Mouse (Mus musculus) bone marrow macrophage, adult 2 months (primary cell): ENCODE data around the gene Rnf115. TPM values are rescaled to one million over a fixed set of nuclear protein-coding genes. Genes with fewer than 3 reads are reported as not detected.

Experiments
- H3K27ac ChIP-seq: 2 replicates; pipeline ENCODE4 v1.5.1; 2012; ENCODE audit warnings: low read depth, low read length; ENCODE audit not compliant: insufficient read depth
- H3K4me1 ChIP-seq: 2 replicates; pipeline ENCODE4 v1.6.1; 2012; ENCODE audit warnings: low read length; ENCODE audit not compliant: control insufficient read depth, insufficient read depth
- H3K4me3 ChIP-seq: 2 replicates; pipeline ENCODE4 v1.5.1; 2012; ENCODE audit warnings: mild to moderate bottlenecking, low read length, moderate library complexity; ENCODE audit not compliant: insufficient read depth
- CTCF ChIP-seq: IDR thresholded peaks from 2 replicates; pipeline ENCODE4 v1.5.1; 2012; ENCODE audit warnings: low read depth, mild to moderate bottlenecking, low read length, moderate library complexity
- POLR2A ChIP-seq: IDR thresholded peaks from 2 replicates; pipeline ENCODE4 v1.6.1; 2012; ENCODE audit warnings: mild to moderate bottlenecking, low read depth, low read length, borderline replicate concordance
- polyA plus RNA-seq: library from polyadenylated mRNA; stranded (reverse); fragments of >200 nt; gene quantifications from 2 replicates; pipeline ENCODE4 v1.2.4, GENCODE M21; 2012; ENCODE audit not compliant: missing spikeins, insufficient read depth, insufficient read length

The Rnf115 gene
- polyA plus RNA-seq, 1 experiment = 69.5 TPM

DNA sequence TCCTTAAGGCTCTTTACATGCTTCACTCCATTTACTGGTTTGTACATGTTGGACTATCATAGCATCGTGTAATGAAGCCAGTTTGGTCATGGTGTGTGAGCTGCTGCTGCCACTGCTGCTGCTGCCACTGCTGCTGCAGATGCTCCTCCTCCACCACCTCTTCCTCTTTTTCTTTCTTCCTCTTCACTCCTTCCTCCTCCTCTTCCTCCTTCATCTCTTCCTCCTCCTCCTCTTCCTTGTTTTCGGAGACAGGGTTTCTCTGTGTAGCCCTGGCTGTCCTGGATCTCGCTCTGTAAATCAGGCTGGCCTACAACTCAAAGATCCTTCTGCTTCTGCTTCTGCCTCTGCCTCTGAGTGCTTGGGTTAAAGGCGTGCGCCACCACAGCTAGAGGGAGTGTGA lies 42.5 kb downstream of the Rnf115 start:
- H3K4me3 ChIP-seq = no peak overlapping the region
- TF ChIP-seq CTCF (no peak), POLR2A (no peak)
- peak overlapping the region; percentile 43 for H3K27ac ChIP-seq
- peaks cover 38% of the 10 kb centered on the region for H3K4me1 ChIP-seq

DNA sequence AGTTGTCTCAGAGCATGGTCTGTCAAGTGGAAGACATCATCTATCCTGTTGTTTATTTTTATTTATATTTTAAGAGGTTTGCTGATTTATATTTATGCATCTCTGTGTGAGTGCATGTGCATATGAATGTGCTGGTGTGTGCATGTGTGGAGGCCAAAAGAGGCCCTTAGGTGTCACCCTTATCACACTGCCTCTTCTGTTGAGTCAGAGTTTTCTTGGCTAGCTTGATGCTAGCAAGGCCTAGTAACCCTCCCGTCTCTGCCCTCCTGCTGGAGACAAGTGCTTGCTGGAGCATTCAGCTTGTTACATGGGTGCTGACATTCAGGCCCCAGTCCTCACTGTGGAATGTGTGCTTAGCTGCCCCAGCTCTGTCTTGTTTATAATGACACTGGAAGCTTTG lies 45.5 kb downstream of the Rnf115 start:
- H3K4me1 ChIP-seq = peaks cover 21% of the 10 kb centered on the region

DNA sequence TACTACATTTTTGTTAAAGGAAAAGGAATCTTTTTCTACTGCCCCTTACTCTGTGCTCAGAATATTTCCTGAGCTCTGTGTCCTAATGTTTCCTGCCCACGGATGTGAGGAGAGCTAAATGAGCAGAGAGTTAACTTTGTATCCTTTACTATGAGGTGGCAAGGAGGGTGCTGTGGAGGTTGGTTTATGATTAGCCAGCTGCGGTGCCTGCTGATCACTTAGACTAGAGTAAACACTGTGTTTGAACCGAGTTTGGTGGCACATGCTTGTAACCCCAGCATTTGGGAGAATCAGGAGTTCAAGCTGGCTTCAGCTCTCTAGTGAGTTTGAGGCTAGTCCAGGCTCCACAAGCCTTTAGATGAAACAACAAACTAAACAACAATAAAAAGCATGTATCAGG lies 49.7 kb downstream of the Rnf115 start:
- Histone ChIP-seq H3K4me3 (no peak overlapping the region), H3K27ac (no peak overlapping the region)

More for the DNA sequence above, 45.5 kb downstream of the Rnf115 start:
- H3K4me3 ChIP-seq = no peak overlapping the region
- TF ChIP-seq POLR2A = no peak
- TF ChIP-seq CTCF = no peak
- H3K27ac ChIP-seq = no peak overlapping the region

DNA sequence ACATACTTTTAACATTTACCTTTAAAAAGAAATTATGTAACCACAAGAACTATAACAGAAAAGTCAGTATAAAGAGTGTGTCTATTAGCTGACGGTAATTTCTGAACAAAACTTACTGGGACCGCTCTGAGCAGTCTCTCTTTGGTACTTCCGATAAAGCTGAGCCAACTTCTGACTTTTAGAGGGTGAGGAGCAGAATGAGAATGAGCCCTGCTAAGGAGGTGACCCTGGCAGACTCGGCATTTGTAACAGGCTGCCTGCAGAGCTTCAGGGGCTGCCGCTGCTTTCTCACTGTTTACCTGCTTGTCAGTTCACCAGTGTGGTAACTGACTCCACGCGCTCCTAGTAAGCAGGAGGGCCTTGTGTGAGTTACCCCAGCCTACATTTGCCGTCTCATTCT lies 54.8 kb downstream of the Rnf115 start:
- peaks cover 6% of the 10 kb centered on the region for H3K4me1 ChIP-seq
- H3K4me3 ChIP-seq = no peak overlapping the region
- TF ChIP-seq CTCF = no peak
- no peak overlapping the region for H3K27ac ChIP-seq

More for the DNA sequence above, 49.7 kb downstream of the Rnf115 start:
- H3K4me1 ChIP-seq = peaks cover 10% of the 10 kb centered on the region
- no peak for TF ChIP-seq CTCF
- no peak for TF ChIP-seq POLR2A

DNA sequence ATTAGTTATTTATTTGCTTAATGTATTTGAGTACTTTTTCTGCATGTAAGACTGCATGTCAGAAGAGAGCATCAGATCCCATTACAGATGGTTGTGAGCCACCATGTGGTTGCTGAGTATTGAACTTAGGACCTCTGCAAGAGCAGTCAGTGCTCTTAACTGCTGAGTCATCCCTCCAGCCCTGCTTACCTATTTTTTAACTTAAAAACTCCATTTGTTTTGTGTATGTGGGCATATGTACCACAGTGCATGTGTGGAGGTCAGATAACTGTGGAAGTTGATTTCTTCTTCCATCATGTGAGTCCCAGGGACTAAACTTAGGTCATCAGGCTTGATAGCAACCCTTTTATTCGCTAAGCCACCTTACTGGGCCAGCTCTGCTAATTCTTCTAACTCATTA lies 60.3 kb downstream of the Rnf115 start:
- no peak for TF ChIP-seq CTCF
- Histone ChIP-seq H3K4me1 (no peaks in the 10 kb centered on the region), H3K27ac (no peak overlapping the region), H3K4me3 (no peak overlapping the region)

DNA sequence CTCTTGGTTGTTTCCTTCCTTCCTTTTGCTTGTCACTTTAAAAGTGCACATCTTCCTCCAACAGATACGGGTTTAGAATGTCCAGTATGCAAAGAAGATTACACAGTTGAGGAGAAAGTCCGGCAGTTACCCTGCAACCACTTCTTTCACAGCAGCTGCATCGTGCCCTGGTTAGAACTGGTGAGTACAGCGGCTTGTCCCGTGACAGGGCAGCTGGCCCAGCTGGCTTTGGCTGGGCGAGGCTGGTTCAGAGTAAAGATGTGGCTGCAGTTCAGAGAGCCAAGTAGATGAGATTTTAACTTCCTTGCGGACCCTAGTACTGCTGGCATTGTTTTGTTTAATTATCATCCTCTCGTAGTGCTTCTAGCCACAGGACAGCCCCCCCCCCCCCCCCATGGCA lies 61.0 kb downstream of the Rnf115 start:
- Histone ChIP-seq H3K27ac (no peak overlapping the region), H3K4me1 (no peaks in the 10 kb centered on the region), H3K4me3 (no peak overlapping the region)
- TF ChIP-seq CTCF (no peak), POLR2A (no peak)

DNA sequence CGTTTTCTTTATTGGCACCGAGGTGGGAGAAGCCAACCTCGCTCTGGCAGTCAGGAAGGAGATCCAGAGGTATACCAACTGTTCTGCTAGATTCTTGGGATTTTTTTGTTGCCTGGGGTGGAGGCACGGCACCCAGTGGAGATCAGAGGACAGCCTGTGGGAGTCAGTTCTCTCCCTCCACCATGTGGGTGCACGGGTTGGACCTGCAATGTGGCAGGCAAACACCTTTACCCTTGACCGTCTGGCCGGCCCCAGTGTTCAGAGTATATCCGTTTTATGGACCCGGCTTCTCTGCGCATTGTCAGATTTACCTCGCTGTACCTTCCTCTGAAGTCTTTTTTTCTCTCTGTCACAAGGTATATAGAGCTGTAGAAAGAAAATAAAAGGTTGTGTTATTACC lies 72.8 kb downstream of the Rnf115 start:
- Histone ChIP-seq H3K4me1 (no peaks in the 10 kb centered on the region), H3K4me3 (no peak overlapping the region), H3K27ac (no peak overlapping the region)
- no peak for TF ChIP-seq POLR2A

DNA sequence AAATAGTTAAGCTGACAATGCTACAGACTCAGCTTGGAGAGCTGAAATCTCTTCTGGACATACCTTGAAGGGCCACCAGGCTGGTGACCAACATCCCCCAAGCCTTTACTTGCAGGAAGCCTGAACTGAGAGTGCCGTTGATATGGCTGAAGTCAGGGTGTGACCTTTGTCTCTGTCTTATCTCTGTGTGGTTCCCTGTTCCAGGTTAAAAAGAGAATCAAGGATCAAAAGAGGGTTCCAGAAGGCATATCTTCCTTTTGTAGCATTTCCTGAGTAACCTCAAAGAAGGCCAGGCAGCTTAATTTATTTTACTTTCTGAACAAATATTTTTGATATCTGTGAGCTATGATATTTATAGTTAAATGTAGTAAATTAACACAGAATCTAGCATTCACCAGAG lies 74.8 kb downstream of the Rnf115 start:
- no peak overlapping the region for H3K4me3 ChIP-seq
- no peaks in the 10 kb centered on the region for H3K4me1 ChIP-seq
- TF ChIP-seq POLR2A (no peak), CTCF (no peak)
- no peak overlapping the region for H3K27ac ChIP-seq

DNA sequence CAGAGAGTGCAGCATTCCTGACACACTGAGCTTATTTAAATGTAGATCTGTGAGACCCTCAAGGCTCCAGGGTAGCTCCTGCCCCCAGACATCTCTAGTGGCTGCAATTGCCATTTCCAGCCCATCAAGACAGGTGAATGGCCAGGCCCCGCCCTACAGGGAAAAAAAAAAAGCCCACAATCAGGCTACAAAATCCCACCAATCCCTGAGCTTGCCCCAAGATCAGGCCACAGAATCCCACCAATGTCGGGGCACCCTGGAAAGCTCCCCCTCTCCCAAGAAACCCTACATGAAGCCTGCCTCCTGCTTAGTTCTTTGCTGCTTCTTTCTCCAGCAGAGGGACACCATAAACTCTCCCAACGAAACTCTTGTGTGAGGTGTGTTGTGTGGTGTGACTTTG lies 80.7 kb downstream of the Rnf115 start:
- no peak overlapping the region for H3K27ac ChIP-seq
- H3K4me3 ChIP-seq = no peak overlapping the region
- TF ChIP-seq CTCF (no peak), POLR2A (no peak)
- peaks cover 17% of the 10 kb centered on the region for H3K4me1 ChIP-seq

DNA sequence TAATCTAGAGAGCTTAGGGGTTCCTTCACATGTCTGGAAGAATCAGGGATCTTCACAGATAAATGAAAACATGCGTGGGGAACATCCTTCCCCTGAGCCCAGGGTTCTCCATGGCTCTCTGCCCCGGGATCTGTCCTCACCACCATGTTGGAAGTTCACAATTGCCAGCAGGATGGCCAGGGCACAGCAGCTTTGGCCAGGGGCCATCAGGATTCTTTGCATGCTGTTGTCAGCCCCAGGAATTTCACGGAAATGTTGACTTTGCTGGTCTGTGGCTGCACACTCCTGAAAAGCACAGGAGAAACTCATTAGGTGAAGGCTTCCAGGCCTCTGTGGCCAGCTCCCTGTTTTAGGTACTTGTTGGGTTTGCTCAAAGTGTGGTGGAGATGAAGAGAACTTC lies 81.2 kb downstream of the Rnf115 start:
- Histone ChIP-seq H3K27ac (no peak overlapping the region), H3K4me1 (peaks cover 22% of the 10 kb centered on the region), H3K4me3 (no peak overlapping the region)
- TF ChIP-seq POLR2A (no peak), CTCF (no peak)

DNA sequence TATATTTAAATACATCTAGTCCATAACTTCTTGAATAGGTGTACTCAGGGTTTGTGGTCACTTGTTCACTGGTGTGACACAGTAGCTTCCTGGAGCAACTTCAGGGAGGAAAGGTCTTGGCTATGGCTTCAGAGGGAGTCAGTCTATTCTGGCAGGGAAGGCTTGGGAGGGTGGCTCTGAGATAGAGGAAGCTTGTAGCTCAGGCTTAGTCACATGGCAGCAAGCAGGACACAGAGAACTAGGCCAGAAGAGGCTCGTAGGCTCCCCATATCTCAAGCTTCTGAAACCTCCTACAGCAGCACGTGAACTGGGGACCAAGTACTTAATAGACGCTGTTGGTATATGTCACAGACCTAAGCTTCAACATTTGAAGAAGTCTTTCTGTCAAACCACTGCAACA lies 83.8 kb downstream of the Rnf115 start:
- H3K4me3 ChIP-seq = no peak overlapping the region
- TF ChIP-seq POLR2A = no peak
- no peak for TF ChIP-seq CTCF
- peaks cover 24% of the 10 kb centered on the region for H3K4me1 ChIP-seq
- peak overlapping the region; percentile 48 for H3K27ac ChIP-seq
